ENCODE assay signal across 8 mouse cellular contexts in the genomic region with DNA sequence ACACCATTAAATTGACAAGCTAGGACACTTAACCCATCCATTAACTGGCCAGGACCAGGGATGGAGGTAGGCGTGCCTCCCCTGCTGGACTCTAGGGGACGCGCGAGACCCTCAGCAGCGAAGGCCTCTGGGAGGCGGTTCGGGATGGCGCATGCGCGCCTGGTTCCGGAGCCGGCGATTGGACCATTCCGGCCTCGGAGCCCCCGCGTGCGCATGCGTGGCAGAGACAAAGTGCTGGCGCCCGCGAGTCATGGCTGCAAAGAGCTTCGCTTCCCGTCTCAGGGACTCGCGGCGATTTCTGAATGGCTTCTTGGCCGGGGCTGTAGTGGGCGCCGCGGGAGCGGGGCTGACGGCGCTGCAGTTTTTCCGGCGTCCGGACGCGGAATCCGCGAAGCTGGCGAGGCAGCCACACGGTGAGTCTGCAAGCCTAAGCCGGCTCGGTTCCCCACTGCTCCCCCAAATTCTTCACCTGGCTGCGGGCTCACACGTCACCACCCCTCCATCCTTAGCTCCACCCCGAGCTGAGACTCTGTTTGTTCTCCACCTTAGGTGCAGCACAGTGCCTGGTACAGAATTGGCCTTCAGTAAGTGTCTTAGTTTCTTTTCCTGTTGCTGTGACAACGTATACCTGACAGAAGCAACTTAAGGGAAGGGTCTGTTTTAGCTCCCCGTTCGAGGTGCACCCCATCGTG. TPM values are rescaled to one million over a fixed set of nuclear protein-coding genes. Genes with fewer than 3 reads are reported as not detected.
A peak's percentile ranks its signal among the peaks of the same experiment; 100 is the strongest.
DNase-seq lines count a peak whose midpoint lies in the region; ATAC-seq lines count a peak whose summit lies in the region.

Gene Exog (plus strand): TSS at position 206 of the 692 bp plus-strand sequence.

- peak within 1 kb of the TSS; percentile 97 for H3K4me2 ChIP-seq in hindbrain, embryonic 14.5 days (replicated peaks)

- peak; percentile 98 for DNase-seq in NIH3T3 (ENCODE audit: low read depth)
- DNase-seq in cerebellum, postnatal 10 days, result peak; percentile 100
- peak; percentile 94 to 97 for DNase-seq in frontal cortex, postnatal 14 days (ENCODE audit: low spot score in 2 of 2)
- DNase-seq in hindbrain, embryonic 14.5 days (ENCODE audit: low spot score), result peak; percentile 99
- DNase-seq in layer of hippocampus, postnatal 36 days, result peak; percentile 98
- peak; percentile 98 for DNase-seq in lung, postnatal 36 days
- DNase-seq in retina, postnatal 1 day, result peak; percentile 97
- DNase-seq in urinary bladder, adult 18-20 months (ENCODE audit: low spot score in 2 of 2), result peak; percentile 93 to 94

- H3K4me3 ChIP-seq in hindbrain, embryonic 14.5 days (replicated peaks; ENCODE audit: low read length), result peak within 1 kb of the TSS; percentile 86

- H3K27me3 ChIP-seq in hindbrain, embryonic 14.5 days (ENCODE audit: control insufficient read depth, insufficient read depth, low read length), result no peaks in the 10 kb centered on the region

- H3K9ac ChIP-seq in hindbrain, embryonic 14.5 days, result peak within 1 kb of the TSS; percentile 90

- no peaks in the 10 kb centered on the region for H3K9me3 ChIP-seq in hindbrain, embryonic 14.5 days (ENCODE audit: control insufficient read depth, low read length)

- H3K27ac ChIP-seq in hindbrain, embryonic 14.5 days, result peak within 1 kb of the TSS; percentile 83

- peak; percentile 92 for ATAC-seq in hindbrain, embryonic 14.5 days (ENCODE audit: low FRiP score)

- H3K4me1 ChIP-seq in hindbrain, embryonic 14.5 days (replicated peaks; ENCODE audit: control insufficient read depth, insufficient read depth, low read length), result peaks cover 11% of the 10 kb centered on the region

- WGBS in hindbrain, embryonic 14.5 days, result under 1% methylated on average over 52 of the region's 52 CpGs

- H3K36me3 ChIP-seq in hindbrain, embryonic 14.5 days (replicated peaks; ENCODE audit: control insufficient read depth, insufficient read depth), result peaks cover 40% of the 10 kb centered on the region

RNA-seq across cellular contexts. Expression of gene Exog, which starts in this region (rescaled TPM):
- polyA plus RNA-seq in hindbrain, embryonic 14.5 days (2014; fragmentation: Nextera tagmentation; extraction: Ambion mirVana), result 52.7 and 56.7 TPM in 2 replicates
- total RNA-seq in layer of hippocampus, postnatal 36 days (2021), result 10 to 100 TPM; 20.0 to 21.1 TPM

Comparison
In these comparisons a context has a peak if more than half of its experiments do, and no peak if none do; other contexts are left out.
1. Peak in every context shown above with its lines: DNase-seq, ATAC-seq, H3K4me3 ChIP-seq and H3K27ac ChIP-seq.